Mouse (Mus musculus) hindbrain, postnatal 0 days (tissue): ENCODE results near the gene Olfr1264. TPM values are rescaled to one million over a fixed set of nuclear protein-coding genes. Genes with fewer than 3 reads are reported as not detected.

Experiments
- ATAC-seq: fragments of 200-750 bp; cut with Nextera tagmentation; 2 replicates; pipeline ENCODE4 v1.8.0; 2017; ENCODE audit warnings: mild to moderate bottlenecking, moderate TSS enrichment, moderate library complexity
- DNase-seq: peaks from one replicate; pipeline ENCODE4 v3.0.0-alpha.2; 2015; ENCODE audit warnings: low spot score
- H3K27ac ChIP-seq: fragments of 300-500 bp; sonication (generic); 2 replicates; pipeline ENCODE4 v1.5.1; 2014; ENCODE audit warnings: mild to moderate bottlenecking
- H3K27me3 ChIP-seq: fragments of 300-500 bp; sonication (generic); 2 replicates; pipeline ENCODE4 v1.6.1; 2014; ENCODE audit warnings: low read length, mixed read lengths; ENCODE audit not compliant: insufficient read depth
- H3K36me3 ChIP-seq: fragments of 300-500 bp; sonication (generic); 2 replicates; pipeline ENCODE4 v1.6.1; 2014; ENCODE audit warnings: low read length, mixed read lengths; ENCODE audit not compliant: insufficient read depth
- H3K4me1 ChIP-seq: fragments of 300-500 bp; sonication (generic); 2 replicates; pipeline ENCODE4 v1.6.1; 2014; ENCODE audit warnings: antibody characterized with exemption, low read length, mixed read lengths; ENCODE audit not compliant: insufficient read depth
- H3K4me2 ChIP-seq: fragments of 300-500 bp; sonication (generic); 2 replicates; pipeline ENCODE4 v1.6.1; 2014; ENCODE audit warnings: low read depth, mild to moderate bottlenecking, low read length, moderate library complexity, mixed read lengths
- H3K4me3 ChIP-seq: fragments of 300-500 bp; sonication (generic); 2 replicates; pipeline ENCODE4 v1.5.1; 2014; ENCODE audit warnings: low read length
- H3K9ac ChIP-seq: fragments of 300-500 bp; sonication (generic); replicated peaks from 2 replicates; pipeline ENCODE4 v1.6.1; 2014; ENCODE audit warnings: mild to moderate bottlenecking, low read length, moderate library complexity, mixed read lengths
- H3K9me3 ChIP-seq: fragments of 300-500 bp; sonication (generic); 2 replicates; pipeline ENCODE4 v1.6.1; 2016; ENCODE audit warnings: low read length, mixed read lengths
- CTCF ChIP-seq: IDR thresholded peaks from 2 replicates; pipeline ENCODE4 v1.5.1; 2016; ENCODE audit warnings: antibody characterized with exemption, control low read depth, low read depth
- WGBS: fragments of 180-500 bp; shearing (Covaris S2); extraction: QIAGEN DNeasy Blood & Tissue Kit; methylation state at CpG from one replicate; pipeline ENCODE4 v1.1.7; 2014; 5-methylcytosine and 5-hydroxymethylcytosine counted together
- polyA plus RNA-seq: library from polyadenylated mRNA; unstranded; fragments of >200 nt; fragmentation: Nextera tagmentation; extraction: Ambion mirVana; gene quantifications from 2 replicates; pipeline ENCODE4 v1.2.1, GENCODE M21; 2015
- total RNA-seq: library from RNA; depleted of rRNA; stranded (reverse); fragments of >200 nt; gene quantifications from 2 replicates; pipeline ENCODE4 v1.2.3, GENCODE M21; 2014; rRNA removed

Gene Olfr1264
- not detected in 2 replicates for total RNA-seq
- polyA plus RNA-seq: not detected in 2 replicates

DNA sequence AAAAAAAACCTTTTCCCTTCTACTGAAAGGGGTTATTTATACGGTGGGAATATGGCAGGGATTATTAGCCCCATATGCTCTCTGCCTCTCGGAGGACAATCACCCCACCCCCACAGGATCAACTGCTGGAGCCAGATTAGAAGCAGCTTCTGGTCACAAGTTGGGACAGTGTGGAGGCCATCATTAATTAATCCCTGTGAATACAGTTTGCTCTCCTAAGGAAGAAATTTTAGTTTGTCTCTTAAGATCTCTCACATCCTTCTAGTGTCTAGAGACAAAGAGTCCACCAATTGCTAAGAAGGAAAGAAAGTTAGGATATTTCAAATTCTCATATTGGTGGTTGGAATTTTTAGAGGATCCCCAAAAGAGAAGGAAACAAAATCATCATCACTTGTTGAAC is at the start of gene Olfr1264:
Gene Olfr1264, minus strand, starts transcription at position 101 of the 400 bp plus-strand sequence.
- TF ChIP-seq CTCF: no peak
- H3K27ac ChIP-seq: no peak within 1 kb of the TSS
- no peaks in the 10 kb centered on the region for H3K36me3 ChIP-seq
- no peak within 1 kb of the TSS for H3K4me3 ChIP-seq
- WGBS: 79% methylated on average over 2 of the region's 2 CpGs
- no peak for DNase-seq
- H3K9ac ChIP-seq: no peak within 1 kb of the TSS
- no peaks in the 10 kb centered on the region for H3K27me3 ChIP-seq
- no peaks in the 10 kb centered on the region for H3K9me3 ChIP-seq
- no peak within 1 kb of the TSS for H3K4me2 ChIP-seq
- no peak for ATAC-seq
- no peaks in the 10 kb centered on the region for H3K4me1 ChIP-seq

DNA sequence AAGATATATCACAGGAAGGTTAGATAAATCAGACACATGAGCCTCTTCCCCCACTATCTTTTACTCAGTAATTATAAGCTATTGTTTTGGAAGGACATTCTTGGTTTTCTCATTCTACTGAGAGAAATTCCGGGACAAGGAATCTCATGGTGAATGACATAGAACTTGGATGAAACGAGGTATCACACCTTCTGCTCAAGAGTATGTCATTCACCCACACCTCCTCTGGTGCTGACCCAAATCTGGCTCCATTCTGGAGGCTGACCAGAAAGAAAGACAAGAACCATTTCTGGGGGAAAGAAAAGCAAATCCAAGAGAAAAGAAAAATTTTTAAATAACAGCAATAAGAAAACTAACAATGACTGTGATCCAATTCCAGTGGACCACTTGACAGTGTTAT is 44.7 kb upstream of the Olfr1264 start:
- WGBS: 77% methylated on average over 2 of the region's 2 CpGs

DNA sequence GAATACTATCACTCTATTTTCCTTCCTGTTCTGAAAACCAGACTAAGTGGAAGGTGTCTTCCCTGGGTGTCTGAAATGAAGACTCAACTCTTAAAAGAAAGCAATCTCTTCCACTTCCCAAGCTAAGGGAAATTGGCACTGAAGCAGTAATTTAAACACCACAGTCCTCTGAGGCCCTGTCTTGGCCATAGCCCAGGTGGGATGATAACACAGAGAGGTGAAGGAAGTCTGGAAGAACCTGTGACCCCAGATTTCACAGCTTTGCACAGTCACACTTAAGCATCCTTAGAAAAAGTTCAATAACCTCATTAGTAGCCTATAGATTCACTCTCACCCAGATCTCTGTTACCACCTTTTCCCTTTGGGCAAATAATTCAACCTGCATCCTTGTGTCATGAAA is 38.1 kb upstream of the Olfr1264 start, which contains the start of gene Olfr140:
Gene Olfr140, minus strand, starts transcription at position 101 of the 400 bp plus-strand sequence.
- Histone ChIP-seq H3K9ac (no peak within 1 kb of the TSS), H3K27me3 (no peaks in the 10 kb centered on the region), H3K27ac (no peak within 1 kb of the TSS), H3K4me2 (no peak within 1 kb of the TSS), H3K36me3 (no peaks in the 10 kb centered on the region), H3K4me3 (no peak within 1 kb of the TSS), H3K9me3 (no peaks in the 10 kb centered on the region), H3K4me1 (no peaks in the 10 kb centered on the region)
- ATAC-seq: no peak
- TF ChIP-seq CTCF: no peak
- no peak for DNase-seq

More for the DNA sequence above, 44.7 kb upstream of the Olfr1264 start:
- Histone ChIP-seq H3K27ac (no peak overlapping the region), H3K9ac (no peak overlapping the region), H3K4me1 (no peaks in the 10 kb centered on the region), H3K27me3 (no peaks in the 10 kb centered on the region), H3K4me2 (no peak overlapping the region), H3K9me3 (no peaks in the 10 kb centered on the region), H3K4me3 (no peak overlapping the region), H3K36me3 (no peaks in the 10 kb centered on the region)
- ATAC-seq (no peak), DNase-seq (no peak)
- no peak for TF ChIP-seq CTCF

DNA sequence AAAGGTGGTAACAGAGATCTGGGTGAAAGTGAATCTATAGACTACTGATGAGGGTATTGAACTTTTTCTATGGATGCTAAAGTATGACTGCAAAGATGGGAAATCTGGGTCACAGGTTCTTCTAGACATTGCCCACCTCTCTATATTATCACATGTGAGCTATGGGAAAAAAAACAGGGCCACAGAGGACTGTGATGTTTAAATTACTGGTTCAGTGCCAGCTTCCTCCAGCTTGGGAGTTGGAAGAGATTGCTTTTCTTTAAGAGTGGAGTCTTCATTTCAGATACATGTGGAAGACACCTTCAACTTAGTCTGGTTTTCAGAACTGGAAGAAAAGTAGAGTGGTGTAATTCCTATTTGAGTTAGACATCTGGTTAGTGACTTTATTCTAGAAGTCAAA is 9.7 kb upstream of the Olfr1264 start, which contains the start of gene Olfr1265:
Gene Olfr1265, plus strand, starts transcription at position 301 of the 400 bp plus-strand sequence.
- no peak for TF ChIP-seq CTCF

DNA sequence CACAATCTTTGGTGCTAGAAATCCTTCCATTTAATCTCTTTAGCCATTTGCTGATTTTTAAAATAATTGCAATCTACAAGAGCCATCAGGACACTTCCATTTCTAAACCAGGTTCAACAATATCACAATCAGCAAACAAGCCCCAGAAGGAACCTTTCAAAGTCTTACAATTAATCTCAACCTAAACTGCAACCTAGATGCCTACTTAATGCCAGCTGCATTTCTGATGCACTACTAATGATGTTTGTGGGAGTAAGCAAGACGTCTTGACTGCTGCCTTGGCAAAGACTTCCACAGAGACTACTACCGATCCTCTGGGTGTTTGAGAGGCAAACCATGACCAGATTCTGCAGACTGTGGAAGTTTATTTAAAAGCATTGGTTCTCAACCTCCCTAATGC is 13.5 kb downstream of the Olfr1264 start, which contains the start of gene Olfr1263:
Gene Olfr1263, plus strand, starts transcription at position 301 of the 400 bp plus-strand sequence.
- H3K27me3 ChIP-seq: no peaks in the 10 kb centered on the region
- no peaks in the 10 kb centered on the region for H3K4me1 ChIP-seq
- no peak within 1 kb of the TSS for H3K27ac ChIP-seq
- no peaks in the 10 kb centered on the region for H3K36me3 ChIP-seq
- WGBS: 81% methylated on average over 2 of the region's 2 CpGs
- no peak for TF ChIP-seq CTCF
- no peak within 1 kb of the TSS for H3K4me3 ChIP-seq
- H3K9ac ChIP-seq: no peak within 1 kb of the TSS
- no peaks in the 10 kb centered on the region for H3K9me3 ChIP-seq
- no peak within 1 kb of the TSS for H3K4me2 ChIP-seq
- DNase-seq (no peak), ATAC-seq (no peak)

More for the DNA sequence above, 9.7 kb upstream of the Olfr1264 start, which contains the start of gene Olfr1265:
- H3K27ac ChIP-seq: no peak within 1 kb of the TSS
- no peaks in the 10 kb centered on the region for H3K9me3 ChIP-seq
- H3K27me3 ChIP-seq: no peaks in the 10 kb centered on the region
- H3K4me1 ChIP-seq: no peaks in the 10 kb centered on the region
- H3K4me2 ChIP-seq: no peak within 1 kb of the TSS
- H3K4me3 ChIP-seq: no peak within 1 kb of the TSS
- H3K9ac ChIP-seq: no peak within 1 kb of the TSS
- no peaks in the 10 kb centered on the region for H3K36me3 ChIP-seq
- no peak for ATAC-seq
- DNase-seq: no peak

DNA sequence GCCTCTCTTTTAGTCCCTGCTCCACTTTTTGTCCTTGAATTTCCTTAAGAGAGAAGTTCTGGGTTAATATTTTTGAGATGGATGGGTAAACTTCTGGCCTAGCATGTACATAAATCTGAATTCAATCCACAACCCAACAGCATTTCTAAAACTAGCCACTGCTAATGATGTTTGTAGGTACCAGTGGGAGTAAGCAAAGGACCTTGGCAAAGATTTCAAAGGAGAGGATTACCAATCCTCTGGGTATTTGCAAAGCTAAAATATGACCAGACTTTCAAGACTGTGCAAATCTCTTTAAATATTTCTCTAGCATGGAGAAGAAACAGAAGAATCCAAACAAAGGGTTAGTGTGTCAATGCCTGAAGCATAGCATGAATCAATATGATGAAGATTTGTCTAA is 25.5 kb downstream of the Olfr1264 start, which contains the start of gene Olfr1262:
Gene Olfr1262, plus strand, starts transcription at position 301 of the 400 bp plus-strand sequence.
- Histone ChIP-seq H3K27me3 (no peaks in the 10 kb centered on the region), H3K4me3 (no peak within 1 kb of the TSS), H3K36me3 (no peaks in the 10 kb centered on the region), H3K27ac (no peak within 1 kb of the TSS), H3K9ac (no peak within 1 kb of the TSS), H3K9me3 (no peaks in the 10 kb centered on the region), H3K4me1 (no peaks in the 10 kb centered on the region), H3K4me2 (no peak within 1 kb of the TSS)
- TF ChIP-seq CTCF: no peak
- ATAC-seq (no peak), DNase-seq (no peak)

DNA sequence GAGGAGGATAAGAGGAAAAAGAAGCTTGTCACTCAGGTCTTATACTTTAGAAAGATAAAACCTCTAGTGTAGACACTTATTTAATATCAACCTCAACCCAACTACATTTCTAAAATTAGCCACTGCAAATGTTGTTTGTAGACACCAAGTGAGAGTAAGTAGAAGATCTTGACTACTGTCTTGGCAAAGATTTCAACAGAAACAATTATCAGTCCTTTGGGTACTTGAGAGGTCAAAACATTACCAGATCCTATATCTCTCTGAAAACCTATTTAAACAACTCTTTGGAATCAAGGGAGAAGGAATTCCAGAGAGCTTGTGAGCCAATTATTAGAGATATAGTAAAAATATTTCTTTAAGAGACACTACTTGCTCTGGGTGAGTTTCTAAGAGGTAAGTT is 34.5 kb downstream of the Olfr1264 start, which contains the start of gene Olfr1261:
Gene Olfr1261, plus strand, starts transcription at position 301 of the 400 bp plus-strand sequence.
- Histone ChIP-seq H3K36me3 (no peaks in the 10 kb centered on the region), H3K4me2 (no peak within 1 kb of the TSS), H3K27ac (no peak within 1 kb of the TSS), H3K4me3 (no peak within 1 kb of the TSS), H3K9me3 (no peaks in the 10 kb centered on the region), H3K4me1 (no peaks in the 10 kb centered on the region), H3K27me3 (no peaks in the 10 kb centered on the region), H3K9ac (no peak within 1 kb of the TSS)
- TF ChIP-seq CTCF: no peak
- ATAC-seq: no peak
- DNase-seq: no peak
